Mouse (Mus musculus): Measurements from ENCODE around the gene Tspan17. TPM values are rescaled to one million over a fixed set of nuclear protein-coding genes. Genes with fewer than 3 reads are reported as not detected.

Tspan17 gene
- polyA plus RNA-seq, 1 experiment from 2014 or later = 25.5 TPM

- Histone ChIP-seq H3K9ac (replicated peaks; ENCODE audit: low read length) (no peak overlapping the region), H3K4me1 (ENCODE audit: control insufficient read depth, insufficient read depth, low read length) (peaks cover 11% of the 10 kb centered on the region), H3K27me3 (ENCODE audit: control insufficient read depth, insufficient read depth, low read length) (no peaks in the 10 kb centered on the region), H3K27ac (replicated peaks; ENCODE audit: low read depth, low read length) (no peak overlapping the region), H3K4me3 (replicated peaks; ENCODE audit: low read depth, low read length) (no peak overlapping the region), H3K9me3 (ENCODE audit: control insufficient read depth, low read length) (no peaks in the 10 kb centered on the region), H3K4me2 (ENCODE audit: low read length) (no peak overlapping the region), H3K36me3 (ENCODE audit: control insufficient read depth, insufficient read depth, low read length) (no peaks in the 10 kb centered on the region)
- 63% methylated on average over 6 of the region's 6 CpGs for WGBS
- no peak for DNase-seq
- no peak for ATAC-seq (ENCODE audit: low FRiP score, low TSS enrichment)
Observed at GRCm38 (mm10) chr13:54828508-54828907, 39.3 kb downstream of the Tspan17 start.

GRCm38 (mm10) chr13:54829450-54829849 lies 40.3 kb downstream of the Tspan17 start:
- DNase-seq (peak; percentile 47), ATAC-seq (ENCODE audit: low FRiP score, low TSS enrichment) (no peak)
- Histone ChIP-seq H3K9ac (replicated peaks; ENCODE audit: low read length) (no peak overlapping the region), H3K4me3 (replicated peaks; ENCODE audit: low read depth, low read length) (no peak overlapping the region), H3K4me1 (ENCODE audit: control insufficient read depth, insufficient read depth, low read length) (peaks cover 7% of the 10 kb centered on the region), H3K4me2 (ENCODE audit: low read length) (peak overlapping the region; percentile 24; the same call in 1 of the 2 replicates), H3K27ac (replicated peaks; ENCODE audit: low read depth, low read length) (no peak overlapping the region), H3K9me3 (ENCODE audit: control insufficient read depth, low read length) (no peaks in the 10 kb centered on the region), H3K27me3 (ENCODE audit: control insufficient read depth, insufficient read depth, low read length) (no peaks in the 10 kb centered on the region), H3K36me3 (ENCODE audit: control insufficient read depth, insufficient read depth, low read length) (no peaks in the 10 kb centered on the region)
- WGBS = 2% methylated on average over 13 of the region's 13 CpGs

- H3K27ac ChIP-seq (replicated peaks; ENCODE audit: low read depth, low read length) = no peak overlapping the region
- no peak for DNase-seq
Observed at GRCm38 (mm10) chr13:54836351-54837030, 47.3 kb downstream of the Tspan17 start.

DNA sequence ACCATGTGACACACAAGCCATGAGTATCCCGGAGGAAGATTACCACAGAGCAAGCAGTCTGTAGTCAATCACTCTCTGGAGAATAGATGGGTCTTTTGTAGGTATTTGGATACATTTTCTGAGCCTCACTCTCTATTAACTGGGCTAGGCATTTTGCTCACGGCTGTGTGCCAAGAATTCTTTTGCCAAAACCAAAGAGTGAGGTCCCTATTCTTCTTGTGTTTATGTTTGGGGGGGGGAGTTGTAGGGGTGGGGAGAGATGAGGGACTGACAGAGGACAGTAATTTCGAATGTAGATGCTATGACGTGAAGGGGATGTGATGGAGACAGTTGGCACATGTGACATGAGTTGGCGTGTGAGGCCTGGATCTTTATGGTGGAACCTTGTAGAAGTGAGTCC lies 47.9 kb downstream of the Tspan17 start:
- ATAC-seq (ENCODE audit: low FRiP score, low TSS enrichment) = no peak
- H3K27ac ChIP-seq (replicated peaks; ENCODE audit: low read depth, low read length) = no peak overlapping the region
- no peak for DNase-seq

More at GRCm38 (mm10) chr13:54836351-54837030, 47.3 kb downstream of the Tspan17 start:
- WGBS = 74% methylated on average over 14 of the region's 14 CpGs
- Histone ChIP-seq H3K4me3 (replicated peaks; ENCODE audit: low read depth, low read length) (no peak overlapping the region), H3K9me3 (ENCODE audit: control insufficient read depth, low read length) (no peaks in the 10 kb centered on the region), H3K36me3 (ENCODE audit: control insufficient read depth, insufficient read depth, low read length) (no peaks in the 10 kb centered on the region), H3K4me2 (ENCODE audit: low read length) (no peak overlapping the region), H3K4me1 (ENCODE audit: control insufficient read depth, insufficient read depth, low read length) (peaks cover 12% of the 10 kb centered on the region; the same call in 1 of the 2 replicates), H3K27me3 (ENCODE audit: control insufficient read depth, insufficient read depth, low read length) (no peaks in the 10 kb centered on the region), H3K9ac (replicated peaks; ENCODE audit: low read length) (no peak overlapping the region)
- no peak for ATAC-seq (ENCODE audit: low FRiP score, low TSS enrichment)

DNA sequence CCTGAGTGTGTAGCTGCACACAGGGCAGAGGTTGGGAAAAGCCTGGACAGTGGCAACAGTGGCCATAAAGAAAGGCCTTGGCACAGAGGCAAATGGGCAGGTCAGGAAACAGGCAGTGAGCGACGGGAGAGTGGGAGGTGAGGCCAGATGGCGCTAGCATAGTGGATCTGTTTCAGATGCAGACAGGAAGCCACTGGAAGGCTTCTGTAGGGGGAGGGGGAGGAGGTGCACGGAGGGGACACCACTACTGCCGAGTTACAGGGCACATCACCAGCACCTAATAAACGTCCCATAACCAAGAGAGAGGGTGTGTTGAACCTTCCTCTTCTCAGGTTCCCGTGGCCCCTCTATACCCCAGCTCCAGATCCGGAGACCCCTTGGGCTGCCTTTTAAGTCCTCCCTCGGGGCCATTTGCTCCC lies 48.3 kb downstream of the Tspan17 start:
- DNase-seq = peak; percentile 49
- 28% methylated on average over 9 of the region's 9 CpGs for WGBS
- no peak overlapping the region for H3K4me3 ChIP-seq (replicated peaks; ENCODE audit: low read depth, low read length)
- H3K4me1 ChIP-seq (ENCODE audit: control insufficient read depth, insufficient read depth, low read length) = peaks cover 12% of the 10 kb centered on the region; the same call in 1 of the 2 replicates
- no peak overlapping the region for H3K4me2 ChIP-seq (ENCODE audit: low read length)
- no peaks in the 10 kb centered on the region for H3K27me3 ChIP-seq (ENCODE audit: control insufficient read depth, insufficient read depth, low read length)
- no peak overlapping the region for H3K27ac ChIP-seq (replicated peaks; ENCODE audit: low read depth, low read length)
- no peaks in the 10 kb centered on the region for H3K9me3 ChIP-seq (ENCODE audit: control insufficient read depth, low read length)
- ATAC-seq (ENCODE audit: low FRiP score, low TSS enrichment) = no peak
- no peaks in the 10 kb centered on the region for H3K36me3 ChIP-seq (ENCODE audit: control insufficient read depth, insufficient read depth, low read length)
- H3K9ac ChIP-seq (replicated peaks; ENCODE audit: low read length) = no peak overlapping the region; the same call in 1 of the 2 replicates

More for the DNA sequence above, 47.9 kb downstream of the Tspan17 start:
- H3K4me1 ChIP-seq (ENCODE audit: control insufficient read depth, insufficient read depth, low read length) = peaks cover 12% of the 10 kb centered on the region; the same call in 1 of the 2 replicates
- H3K4me3 ChIP-seq (replicated peaks; ENCODE audit: low read depth, low read length) = no peak overlapping the region
- no peaks in the 10 kb centered on the region for H3K36me3 ChIP-seq (ENCODE audit: control insufficient read depth, insufficient read depth, low read length)
- no peak overlapping the region for H3K9ac ChIP-seq (replicated peaks; ENCODE audit: low read length)
- no peak overlapping the region for H3K4me2 ChIP-seq (ENCODE audit: low read length)
- H3K27me3 ChIP-seq (ENCODE audit: control insufficient read depth, insufficient read depth, low read length) = no peaks in the 10 kb centered on the region
- 71% methylated on average over 5 of the region's 5 CpGs for WGBS
- no peaks in the 10 kb centered on the region for H3K9me3 ChIP-seq (ENCODE audit: control insufficient read depth, low read length)

DNA sequence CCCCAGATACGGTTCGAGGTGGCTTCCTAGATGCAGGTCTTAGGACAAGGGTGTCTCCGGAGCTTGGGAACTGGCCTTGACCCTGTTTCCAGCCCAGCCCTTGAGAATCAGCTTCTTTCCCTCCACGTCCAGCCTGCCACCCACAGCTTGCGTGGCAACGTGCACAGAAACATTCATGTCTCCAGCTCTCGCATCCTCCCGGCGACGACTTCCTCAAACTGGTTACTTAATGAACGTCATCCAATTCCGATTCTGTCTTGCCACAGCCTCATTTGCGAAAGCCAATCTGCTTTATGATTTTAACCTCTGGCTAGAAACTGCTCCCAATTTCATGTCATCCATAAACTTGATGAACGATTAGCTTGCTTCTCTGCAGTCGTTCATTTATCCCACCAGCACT lies 49.4 kb downstream of the Tspan17 start:
- Histone ChIP-seq H3K4me2 (ENCODE audit: low read length) (no peak overlapping the region), H3K4me3 (replicated peaks; ENCODE audit: low read depth, low read length) (no peak overlapping the region), H3K9me3 (ENCODE audit: control insufficient read depth, low read length) (no peaks in the 10 kb centered on the region), H3K27me3 (ENCODE audit: control insufficient read depth, insufficient read depth, low read length) (no peaks in the 10 kb centered on the region), H3K9ac (replicated peaks; ENCODE audit: low read length) (no peak overlapping the region), H3K4me1 (ENCODE audit: control insufficient read depth, insufficient read depth, low read length) (peaks cover 12% of the 10 kb centered on the region; the same call in 1 of the 2 replicates), H3K36me3 (ENCODE audit: control insufficient read depth, insufficient read depth, low read length) (no peaks in the 10 kb centered on the region), H3K27ac (replicated peaks; ENCODE audit: low read depth, low read length) (no peak overlapping the region)
- WGBS = 79% methylated on average over 15 of the region's 15 CpGs
- ATAC-seq (ENCODE audit: low FRiP score, low TSS enrichment) (no peak), DNase-seq (no peak)

GRCm38 (mm10) chr13:54839211-54839610 lies 50.0 kb downstream of the Tspan17 start:
- ATAC-seq (ENCODE audit: low FRiP score, low TSS enrichment) (no peak), DNase-seq (no peak)
- Histone ChIP-seq H3K27me3 (ENCODE audit: control insufficient read depth, insufficient read depth, low read length) (no peaks in the 10 kb centered on the region), H3K9ac (replicated peaks; ENCODE audit: low read length) (no peak overlapping the region), H3K27ac (replicated peaks; ENCODE audit: low read depth, low read length) (no peak overlapping the region), H3K36me3 (ENCODE audit: control insufficient read depth, insufficient read depth, low read length) (no peaks in the 10 kb centered on the region), H3K4me3 (replicated peaks; ENCODE audit: low read depth, low read length) (no peak overlapping the region), H3K4me2 (ENCODE audit: low read length) (no peak overlapping the region), H3K4me1 (ENCODE audit: control insufficient read depth, insufficient read depth, low read length) (peaks cover 12% of the 10 kb centered on the region; the same call in 1 of the 2 replicates), H3K9me3 (ENCODE audit: control insufficient read depth, low read length) (no peaks in the 10 kb centered on the region)
- WGBS = 63% methylated on average over 6 of the region's 6 CpGs

- no peak overlapping the region for H3K4me3 ChIP-seq (replicated peaks; ENCODE audit: low read depth, low read length)
- H3K27ac ChIP-seq (replicated peaks; ENCODE audit: low read depth, low read length) = no peak overlapping the region
- WGBS = 30% methylated on average over 8 of the region's 8 CpGs
- DNase-seq (peak; percentile 46), ATAC-seq (ENCODE audit: low FRiP score, low TSS enrichment) (no peak)
- no peaks in the 10 kb centered on the region for H3K4me1 ChIP-seq (ENCODE audit: control insufficient read depth, insufficient read depth, low read length)
- H3K9me3 ChIP-seq (ENCODE audit: control insufficient read depth, low read length) = no peaks in the 10 kb centered on the region
- no peaks in the 10 kb centered on the region for H3K36me3 ChIP-seq (ENCODE audit: control insufficient read depth, insufficient read depth, low read length)
- H3K4me2 ChIP-seq (ENCODE audit: low read length) = no peak overlapping the region
- no peak overlapping the region for H3K9ac ChIP-seq (replicated peaks; ENCODE audit: low read length)
- no peaks in the 10 kb centered on the region for H3K27me3 ChIP-seq (ENCODE audit: control insufficient read depth, insufficient read depth, low read length)
Observed at GRCm38 (mm10) chr13:54844579-54844978, 55.4 kb downstream of the Tspan17 start.
